Mouse (Mus musculus) R1 (cell line): Measurements from ENCODE around the gene Lmtk2.
A peak's percentile ranks its signal among the peaks of the same experiment; 100 is the strongest.

Source experiments
- DNase-seq: peaks from one replicate; pipeline ENCODE4 v3.0.0-alpha.2; 2018; ENCODE audit warnings: low read depth, low spot score

Lmtk2 gene

DNA sequence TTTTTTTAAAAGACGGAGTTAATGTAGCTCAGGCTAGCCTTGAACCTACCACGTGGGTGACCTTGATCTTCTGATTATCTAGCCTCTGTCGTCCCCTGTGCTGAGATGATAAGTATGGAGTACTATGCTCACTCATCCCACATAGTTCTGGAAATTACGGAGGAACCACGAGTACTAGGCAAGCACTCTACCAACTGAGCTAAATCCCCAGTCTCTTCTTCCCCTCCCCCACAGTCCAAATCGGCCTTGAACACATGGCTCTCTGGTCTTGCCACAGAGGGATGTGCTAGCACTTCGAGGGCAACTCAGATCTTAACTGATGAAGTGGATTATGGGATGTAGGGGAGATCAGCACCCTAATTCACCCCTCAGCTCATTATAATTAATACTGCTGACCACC, 117.8 kb downstream of the Lmtk2 start:
- DNase-seq = no peak

DNA sequence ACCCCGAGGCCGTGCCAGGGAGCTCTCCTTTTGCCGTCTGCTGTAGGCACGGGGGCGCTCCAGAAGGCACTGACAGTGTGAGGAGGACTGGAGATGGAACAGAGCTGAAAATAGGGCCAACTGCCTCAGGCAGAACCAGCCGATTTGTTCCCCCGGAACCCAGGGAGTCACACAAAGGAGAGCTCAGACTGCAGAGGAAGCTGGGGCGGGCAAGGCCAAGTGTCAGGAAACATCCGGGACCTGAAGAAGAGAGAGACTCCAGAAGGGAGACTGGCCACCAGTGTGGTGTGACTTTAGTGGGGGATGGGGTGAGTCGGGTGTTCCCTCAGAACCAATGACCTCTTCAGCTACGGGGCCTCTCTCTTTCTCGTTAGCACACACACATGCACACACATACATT, 119.1 kb downstream of the Lmtk2 start:
- DNase-seq = peak; percentile 65

DNA sequence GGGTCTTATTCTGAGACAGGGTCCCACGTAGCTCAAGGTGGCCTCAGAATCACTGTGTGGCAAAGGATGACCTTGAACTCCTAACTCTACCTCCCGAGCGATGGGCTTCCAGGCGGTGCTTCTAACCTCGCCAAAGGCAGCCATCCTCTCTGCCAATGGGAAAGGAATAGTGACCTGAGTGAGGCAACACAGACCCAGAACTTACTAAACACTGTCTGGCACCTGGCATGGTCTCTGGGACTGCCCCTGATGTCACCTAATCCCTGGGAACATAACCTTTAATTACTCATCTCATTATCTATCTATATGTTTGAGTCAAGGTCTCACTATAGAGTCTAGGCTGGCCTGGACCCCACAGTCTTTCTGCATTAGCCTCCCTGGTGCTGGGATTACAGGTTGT, 119.7 kb downstream of the Lmtk2 start:
- DNase-seq = no peak

DNA sequence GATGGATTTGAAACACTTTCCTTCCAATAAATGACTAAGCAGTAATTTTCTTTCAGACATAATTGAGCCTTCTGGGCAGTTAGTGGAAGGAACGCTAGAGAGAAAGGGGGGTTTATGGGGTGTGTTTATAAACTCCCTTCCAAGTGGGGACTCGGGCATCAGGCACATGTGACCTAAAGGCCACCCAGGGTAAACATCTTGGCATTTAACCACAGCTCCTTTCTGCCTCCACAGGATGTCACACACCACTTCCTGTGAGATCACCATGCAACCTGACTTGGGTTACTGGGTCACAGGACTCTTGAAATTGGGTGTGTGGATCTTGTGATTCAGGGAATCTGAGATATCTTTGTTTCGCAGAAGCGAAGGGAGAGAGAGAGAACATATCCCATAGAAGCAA, 121.1 kb downstream of the Lmtk2 start:
- no peak for DNase-seq

DNA sequence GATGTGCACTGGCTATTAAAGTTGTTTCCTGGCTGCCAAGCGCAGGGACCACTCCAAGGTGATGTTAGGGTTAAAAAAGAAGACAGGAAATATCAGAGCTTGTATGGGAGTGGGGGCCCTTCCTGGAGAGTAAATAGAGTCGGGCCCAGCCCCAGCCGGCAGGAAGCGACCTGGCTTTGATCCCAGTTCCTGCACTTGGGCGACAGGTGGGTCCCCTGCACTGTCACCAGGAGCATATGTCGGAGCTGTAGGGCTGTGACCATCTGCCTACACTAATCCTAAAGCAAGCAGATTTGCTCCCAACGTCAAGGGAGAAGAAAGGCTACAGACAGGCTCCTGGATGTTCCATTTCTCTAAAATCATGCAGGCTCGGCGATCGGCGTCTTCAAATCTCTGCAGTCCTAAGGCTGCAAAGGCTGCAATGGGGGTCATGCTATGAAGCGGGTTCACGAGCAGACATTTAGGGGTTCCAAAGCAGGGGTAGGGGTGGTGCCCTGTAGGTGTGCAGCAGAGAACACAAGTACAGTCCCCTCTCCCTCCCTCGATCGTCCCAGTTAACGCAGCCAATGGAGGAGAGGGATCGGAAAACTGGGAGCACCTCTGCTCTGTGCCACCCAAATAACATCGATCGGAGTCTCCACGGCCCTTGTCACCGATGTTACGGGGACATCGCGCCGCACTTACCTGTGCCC, 122.7 kb downstream of the Lmtk2 start:
- DNase-seq = no peak

DNA sequence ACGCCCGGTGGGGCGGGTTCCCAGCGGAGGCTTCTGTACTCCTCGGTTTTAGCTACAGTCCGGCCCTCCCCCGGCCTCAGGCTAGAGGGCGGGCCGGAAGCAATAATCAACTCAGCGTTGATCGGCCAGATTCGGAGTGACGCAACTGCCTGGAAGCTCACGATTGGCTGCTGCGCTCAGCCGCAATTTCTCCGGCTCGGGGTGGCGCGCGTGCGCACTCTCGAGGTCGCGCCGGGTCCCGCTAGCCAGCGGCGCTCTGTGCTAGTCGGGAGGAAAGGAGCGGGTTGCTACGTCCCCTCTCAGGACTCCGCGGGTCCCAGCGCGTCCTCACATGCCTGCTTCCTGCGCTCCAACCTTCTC, 123.2 kb downstream of the Lmtk2 start, which contains the start of gene Tecpr1:
Gene Tecpr1 (minus strand): TSS at position 113 of the 360 bp plus-strand sequence.
- DNase-seq = peak; percentile 97

DNA sequence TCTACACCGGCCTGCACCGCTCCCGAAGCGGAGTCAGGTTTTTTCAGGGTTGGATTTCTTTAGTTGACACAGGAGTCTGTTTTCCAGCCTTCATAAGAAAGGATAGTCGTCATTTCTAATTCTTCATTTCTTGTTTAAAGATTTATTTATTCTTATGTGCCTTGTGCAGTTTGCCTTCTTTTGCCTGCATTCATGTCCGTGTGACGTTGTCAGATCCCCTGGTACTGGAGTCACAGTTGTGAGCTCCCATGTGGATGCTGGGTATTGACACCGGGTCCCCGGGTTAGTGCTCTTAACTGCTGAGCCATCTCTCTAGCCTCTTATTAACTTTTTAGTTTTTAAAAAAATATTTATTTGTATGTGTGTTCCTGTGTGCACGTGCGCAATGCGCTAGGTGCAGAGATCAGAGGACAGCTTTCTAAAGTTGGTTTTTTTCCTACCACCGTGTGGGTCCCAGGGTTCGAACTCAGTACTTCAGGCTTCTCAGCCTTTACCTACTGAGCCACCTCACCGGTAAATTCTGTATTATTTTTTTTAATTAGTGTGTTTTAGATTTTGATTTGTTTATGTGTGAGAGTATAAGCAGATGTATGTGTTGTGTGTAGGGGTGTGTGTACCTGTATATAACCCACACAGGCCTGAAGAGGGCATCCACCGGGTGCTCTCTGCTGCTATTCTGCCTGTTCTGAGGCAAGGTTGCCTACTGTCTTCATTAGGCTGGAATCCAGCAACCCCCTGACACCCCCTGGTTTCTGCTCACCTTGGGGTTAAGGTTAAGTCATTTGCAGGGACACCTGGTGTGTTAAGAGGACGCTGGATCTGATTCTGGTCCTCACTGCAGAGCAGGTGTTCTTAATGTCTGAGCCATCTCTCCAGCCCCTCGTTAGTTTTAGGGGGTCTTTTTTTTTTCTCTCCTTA, 123.9 kb downstream of the Lmtk2 start:
- DNase-seq = no peak

DNA sequence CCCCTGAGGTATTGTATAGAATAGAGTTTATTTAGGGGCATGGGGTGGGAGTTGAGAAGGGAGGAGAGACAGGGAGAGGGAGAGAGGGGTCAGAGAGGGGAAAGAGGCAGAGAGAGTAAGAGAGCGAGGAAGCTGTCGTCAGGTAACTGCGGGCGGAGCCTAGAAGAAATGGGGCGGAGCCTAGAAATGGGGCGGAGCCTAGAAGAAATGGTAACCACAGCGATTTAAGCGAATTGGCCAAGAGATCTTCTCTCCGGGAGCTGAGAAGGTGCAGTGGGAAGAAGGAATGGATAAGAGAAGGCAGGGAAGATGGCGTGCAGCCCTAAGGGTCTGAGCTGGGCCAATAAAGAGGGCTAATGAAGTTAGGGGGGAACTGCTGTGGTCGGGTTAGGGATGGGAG, 126.0 kb downstream of the Lmtk2 start:
- DNase-seq = peak; percentile 77

DNA sequence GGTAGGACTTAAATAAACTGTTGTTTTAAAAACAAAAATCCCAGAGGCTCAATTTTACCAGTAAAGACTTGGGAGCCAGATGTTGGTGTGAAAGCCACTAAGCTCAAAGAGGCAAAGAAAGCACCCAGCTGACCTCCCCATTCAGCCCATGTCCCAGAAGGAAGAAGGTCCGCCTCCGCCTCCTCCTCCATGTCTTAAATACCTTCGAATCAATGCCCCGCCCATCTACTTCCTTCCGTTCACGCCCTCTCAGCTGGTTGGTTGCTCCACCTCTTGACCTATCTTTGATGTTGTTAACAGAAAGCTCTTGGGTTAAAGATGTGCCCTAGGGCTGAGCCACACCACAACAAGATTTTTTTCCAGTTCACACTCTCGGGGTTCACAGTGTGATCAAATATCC, 130.0 kb downstream of the Lmtk2 start:
- DNase-seq = peak; percentile 83

DNA sequence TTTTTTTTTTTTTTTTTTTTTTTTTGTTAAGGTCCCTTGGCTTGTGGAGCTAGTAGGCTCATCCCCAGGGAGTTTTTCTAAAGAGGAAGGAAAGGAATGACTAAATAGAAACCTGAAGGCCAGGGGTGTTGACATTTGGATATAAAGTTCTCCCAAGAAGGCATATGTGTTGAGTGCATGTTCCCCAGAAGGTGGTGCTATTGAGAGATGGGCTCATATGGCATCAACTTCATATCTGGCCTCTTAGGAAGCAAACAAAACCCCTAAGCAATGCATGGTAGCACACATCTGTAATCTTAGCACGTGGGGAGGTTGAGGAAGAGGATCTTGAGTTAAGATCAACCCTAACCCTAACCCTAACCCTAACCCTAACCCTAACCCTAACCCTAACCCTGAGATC, 131.2 kb downstream of the Lmtk2 start:
- DNase-seq = peak; percentile 45

DNA sequence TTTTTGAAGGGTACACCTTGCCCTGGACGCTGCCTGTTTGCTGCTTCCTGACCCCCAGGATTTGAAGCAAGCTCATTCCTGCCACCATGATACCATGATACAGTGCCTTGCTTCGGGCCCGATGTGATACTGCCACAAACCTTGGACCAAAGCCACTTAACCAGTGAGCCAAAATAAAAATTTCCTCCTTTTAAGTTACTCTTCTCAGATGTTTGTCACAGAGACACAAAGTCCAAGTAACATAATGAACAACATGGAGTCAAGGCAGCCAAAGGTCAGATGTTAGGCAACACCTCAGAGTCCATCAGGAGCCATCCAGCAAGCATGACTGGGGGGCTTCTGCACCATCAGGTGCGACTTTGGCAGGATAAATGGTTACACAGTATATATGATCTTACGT, 132.3 kb downstream of the Lmtk2 start:
- no peak for DNase-seq

DNA sequence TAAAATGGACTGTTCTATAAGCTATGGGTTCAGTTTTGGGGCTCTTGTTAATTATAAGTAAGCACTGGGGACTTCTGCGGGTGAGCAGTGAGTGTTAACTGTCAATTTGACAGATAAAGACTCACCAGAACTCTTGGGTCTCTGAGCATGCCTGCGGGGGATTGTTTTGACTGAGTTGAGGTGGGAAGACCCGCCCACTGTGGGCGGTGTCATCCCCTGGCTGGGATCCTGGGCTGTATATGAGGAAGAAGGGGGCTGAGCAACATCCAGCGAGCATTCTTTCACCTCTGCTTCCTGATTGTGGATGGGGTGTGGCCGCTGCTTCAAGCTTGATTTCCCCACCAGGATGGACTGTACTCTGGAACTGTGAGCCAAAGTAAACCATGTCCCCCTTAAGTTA, 134.0 kb downstream of the Lmtk2 start:
- DNase-seq = no peak

DNA sequence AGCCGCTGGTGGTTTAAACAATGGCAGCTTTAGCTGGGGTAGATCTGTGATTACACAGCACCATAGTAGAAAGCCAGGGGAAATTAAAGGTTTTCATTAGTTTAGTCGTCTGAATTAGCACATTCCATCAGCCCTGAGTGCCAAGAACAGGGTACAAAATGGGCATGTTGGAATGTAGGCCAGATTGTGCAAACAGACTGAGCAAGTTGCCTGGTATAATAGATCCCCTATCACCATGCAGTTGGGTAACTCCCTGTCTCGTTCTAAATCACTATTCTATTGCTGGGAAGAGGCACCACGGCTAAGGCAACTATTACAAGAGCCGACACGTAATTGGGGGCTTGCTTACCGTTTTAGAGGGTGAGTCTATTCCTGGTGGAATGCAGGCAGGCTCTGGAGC, 134.5 kb downstream of the Lmtk2 start:
- DNase-seq = no peak
